Mouse (Mus musculus) skeletal muscle tissue, adult 2 months (tissue): ENCODE data around the gene Tmem30c.

Source experiments
- DNase-seq: peaks from one replicate; pipeline ENCODE4 v3.0.0-alpha.2; 2012; ENCODE audit warnings: low read depth, low spot score

Gene Tmem30c

DNA sequence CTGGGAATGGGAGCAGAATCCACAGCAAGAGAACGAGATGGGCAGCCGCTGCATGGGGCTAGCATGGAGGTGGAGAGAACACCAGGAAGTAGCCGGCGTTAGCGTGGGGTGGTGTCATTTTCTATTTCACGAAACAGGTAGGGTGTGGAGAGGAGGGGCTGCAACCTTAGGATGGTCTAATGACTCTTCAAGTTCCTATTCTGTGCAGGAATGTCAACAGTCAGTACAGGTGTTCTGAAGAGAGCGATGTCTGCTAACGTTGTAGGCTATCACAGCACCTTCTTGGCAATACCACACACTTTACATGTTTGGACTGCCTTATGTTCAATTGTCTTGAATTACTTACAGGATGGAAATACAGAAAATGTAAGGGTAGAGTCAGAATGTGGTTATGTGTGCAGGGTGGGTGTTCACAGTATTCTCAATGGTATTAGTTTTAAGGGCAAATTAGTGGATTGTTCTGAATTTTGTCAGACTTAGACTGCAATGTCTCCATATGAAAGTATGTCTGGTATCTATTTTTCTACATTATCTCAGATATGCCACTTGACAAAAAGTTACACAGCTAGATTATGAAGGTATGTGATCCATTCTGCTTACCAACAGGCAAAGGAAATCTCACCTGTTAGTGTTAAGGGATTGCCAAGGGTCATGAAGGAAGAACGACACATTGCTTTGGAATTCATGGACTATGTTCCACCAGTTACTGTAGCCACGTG lies 2.7 kb upstream of the Tmem30c start:
- DNase-seq: no peak

DNA sequence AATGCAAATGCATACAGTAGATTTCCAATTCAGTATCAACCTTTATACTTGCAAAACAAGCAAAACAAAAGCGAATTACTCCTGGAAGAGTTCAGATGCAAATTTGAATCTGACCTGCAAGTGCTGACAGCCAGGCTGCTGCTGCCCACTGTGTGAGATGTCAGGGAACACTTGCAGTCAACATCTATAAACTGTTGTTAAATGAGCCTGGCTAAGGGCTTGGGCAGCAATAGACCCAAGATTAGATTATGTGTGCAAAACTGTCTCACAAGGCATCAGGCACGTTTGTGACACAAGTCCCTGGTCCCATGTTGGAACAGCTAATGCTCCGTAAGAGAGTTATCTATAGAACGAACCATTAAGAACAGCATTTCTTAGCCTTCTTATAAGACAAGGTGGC lies 369 bp downstream of the Tmem30c start:
- no peak for DNase-seq

DNA sequence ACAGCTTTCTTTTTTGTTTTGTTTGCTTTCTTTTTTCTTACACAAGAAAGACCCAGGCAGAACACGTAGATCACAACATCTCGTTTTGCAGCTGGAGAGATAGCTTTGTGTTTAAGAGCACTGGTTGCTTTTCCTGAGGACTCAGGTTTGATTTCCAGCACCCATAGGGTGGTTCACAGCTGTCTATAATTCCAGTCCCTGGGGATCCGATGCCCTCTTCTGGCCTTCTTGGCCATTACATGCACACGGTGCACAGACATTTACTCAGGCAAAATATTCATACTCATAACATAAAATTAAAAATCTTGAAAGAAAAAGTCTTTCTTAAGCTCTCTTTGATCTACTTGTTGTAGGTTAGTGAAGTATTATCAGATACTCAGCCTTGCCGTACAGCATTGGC lies 969 bp downstream of the Tmem30c start:
- DNase-seq: no peak

DNA sequence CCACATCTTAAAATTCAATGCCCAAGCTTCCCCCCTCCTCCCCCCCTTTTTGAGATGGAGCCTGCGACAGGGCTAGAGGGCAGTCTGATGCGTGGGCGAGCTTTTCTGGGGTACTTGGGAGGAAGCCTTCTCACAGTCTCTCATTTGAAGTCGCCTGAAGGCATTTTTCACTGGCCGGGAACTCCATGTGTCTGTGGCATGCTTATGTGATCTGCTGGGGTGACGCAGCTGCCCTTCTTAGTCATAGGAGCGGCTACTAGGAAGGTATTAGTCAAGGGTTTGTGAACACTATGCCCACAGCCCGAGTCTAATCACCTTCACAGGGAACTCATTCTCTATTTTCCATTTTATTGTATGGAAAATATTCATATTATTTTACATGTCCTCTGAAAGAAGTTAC lies 11.2 kb downstream of the Tmem30c start:
- no peak for DNase-seq

DNA sequence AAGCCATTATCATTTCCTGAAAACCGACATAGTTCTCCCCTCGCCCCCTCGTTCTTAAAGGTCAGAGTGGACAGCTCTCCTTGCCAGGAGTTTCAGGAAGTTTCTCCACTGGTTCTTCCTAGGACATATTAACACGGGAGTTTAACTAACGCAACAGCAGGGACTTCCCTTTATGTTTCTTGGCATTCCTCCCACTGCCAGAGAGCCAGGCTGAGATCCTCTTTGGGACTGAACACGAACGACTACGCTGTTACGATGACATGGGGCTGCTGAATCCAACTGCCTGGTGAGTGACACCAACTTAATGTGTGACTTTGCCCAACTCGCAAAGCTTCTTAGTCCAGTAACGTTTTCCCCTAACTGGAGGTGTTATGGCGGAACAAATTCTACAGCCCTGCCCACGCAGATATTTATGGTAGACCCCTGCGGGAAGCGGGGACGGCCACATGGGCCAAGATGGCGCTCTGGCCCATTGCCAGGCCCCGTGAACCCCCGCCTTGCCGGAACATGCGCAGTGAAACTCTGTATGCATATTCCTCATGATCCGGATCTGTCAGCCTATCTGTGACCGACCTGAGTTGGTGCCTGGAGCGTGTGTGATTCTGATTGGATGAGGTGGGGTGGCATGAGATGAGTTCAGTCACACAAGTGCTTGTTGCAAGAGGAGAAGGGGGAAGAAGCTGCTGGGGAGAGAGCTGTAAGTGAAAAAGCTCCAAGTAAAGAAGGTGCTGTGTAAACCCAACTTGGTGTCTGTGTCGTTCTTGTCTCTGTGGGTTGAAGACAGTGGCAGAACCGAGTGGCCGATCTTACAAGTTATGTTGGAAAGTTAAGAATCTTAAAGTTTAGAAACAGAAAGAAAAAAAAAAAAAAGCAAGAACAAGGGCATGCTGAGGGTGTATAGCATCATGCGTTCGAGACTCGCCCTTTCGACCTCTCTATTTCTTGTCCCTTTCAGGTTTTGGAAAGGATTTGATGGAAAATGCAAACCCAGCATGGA lies 12.1 kb downstream of the Tmem30c start:
- DNase-seq: no peak

DNA sequence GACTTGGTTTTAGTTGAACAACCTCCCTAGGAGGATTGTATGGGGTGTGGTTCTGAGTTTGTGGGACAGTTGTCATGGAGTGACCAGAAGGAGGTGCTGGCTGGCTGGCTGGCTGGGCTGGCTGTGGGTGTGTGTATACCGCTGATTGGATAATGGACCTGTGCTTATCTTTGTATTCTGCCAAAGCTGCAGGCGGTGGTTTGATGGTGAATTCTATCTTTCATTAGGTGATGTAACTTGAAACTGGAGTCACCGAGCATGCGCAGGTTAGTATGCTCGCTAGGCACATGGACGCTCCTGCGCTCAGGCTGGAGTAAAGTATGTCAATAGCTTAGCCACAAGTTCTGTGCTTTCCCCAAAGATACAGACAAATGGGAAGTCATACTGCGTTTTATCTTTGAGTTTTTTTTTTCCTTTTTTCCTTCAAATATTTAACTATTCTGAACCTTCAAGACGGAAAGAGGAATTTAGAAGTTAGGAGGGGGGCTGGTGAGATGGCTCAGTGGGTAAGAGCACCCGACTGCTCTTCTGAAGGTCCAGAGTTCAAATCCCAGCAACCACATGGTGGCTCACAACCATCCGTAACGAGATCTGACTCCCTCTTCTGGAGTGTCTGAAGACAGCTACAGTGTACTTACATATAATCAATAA lies 13.6 kb downstream of the Tmem30c start:
- DNase-seq: no peak

DNA sequence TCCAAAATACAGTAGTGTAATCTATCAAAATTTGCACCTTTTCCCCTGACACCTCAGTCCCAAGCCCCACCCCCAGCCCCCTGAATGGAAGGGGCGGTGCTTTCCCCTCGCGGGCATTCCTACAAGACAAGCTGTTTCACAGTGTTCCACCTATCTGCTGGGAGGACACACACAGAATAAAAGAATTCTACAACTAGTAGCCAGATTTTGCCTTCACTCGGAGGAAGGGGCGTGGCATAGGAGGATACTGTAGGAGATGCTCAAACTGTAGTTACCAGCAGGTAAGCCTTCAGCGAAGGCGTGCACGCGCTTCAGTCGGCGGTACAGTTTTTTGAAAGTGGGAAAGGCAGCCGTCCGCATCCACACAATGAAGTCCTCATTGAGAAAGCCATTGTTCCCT lies 22.9 kb downstream of the Tmem30c start:
- DNase-seq: no peak

DNA sequence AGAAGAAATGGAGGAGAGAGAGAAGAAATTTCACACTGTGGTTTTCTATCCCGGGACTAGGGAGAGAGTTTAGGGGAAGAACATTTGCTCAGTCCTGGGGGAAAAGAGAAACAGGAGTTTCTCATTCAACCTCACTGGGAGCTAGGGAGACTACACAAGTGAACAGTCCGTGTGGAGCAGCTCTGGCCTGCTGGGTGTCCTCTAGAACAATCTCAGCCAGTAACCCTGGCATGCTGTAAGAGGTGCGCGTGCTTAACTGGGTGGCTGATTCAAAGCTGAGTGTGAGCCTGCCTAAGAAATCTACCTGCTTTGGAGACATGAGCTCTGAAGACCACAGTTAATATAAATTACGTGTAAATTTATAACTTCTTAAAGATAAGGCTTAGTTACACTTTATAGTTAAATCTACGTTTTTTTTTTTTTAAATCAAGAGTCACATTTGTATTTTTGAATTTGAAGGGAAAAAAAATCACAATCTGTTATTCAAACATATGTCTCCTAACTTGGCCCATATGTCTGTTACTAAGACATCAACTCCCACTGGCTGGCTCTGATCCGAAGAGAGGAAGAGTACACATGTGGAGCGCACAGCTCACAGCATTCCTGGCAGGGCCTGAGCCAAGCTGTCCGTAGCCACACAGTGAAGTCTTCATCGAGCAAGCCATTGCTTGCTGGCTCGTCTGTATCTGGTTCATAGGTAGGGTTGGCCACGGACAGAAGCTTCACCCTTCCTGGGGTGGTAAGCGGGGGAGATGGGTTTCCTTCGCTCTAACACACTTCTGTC lies 24.4 kb downstream of the Tmem30c start:
- DNase-seq: no peak

DNA sequence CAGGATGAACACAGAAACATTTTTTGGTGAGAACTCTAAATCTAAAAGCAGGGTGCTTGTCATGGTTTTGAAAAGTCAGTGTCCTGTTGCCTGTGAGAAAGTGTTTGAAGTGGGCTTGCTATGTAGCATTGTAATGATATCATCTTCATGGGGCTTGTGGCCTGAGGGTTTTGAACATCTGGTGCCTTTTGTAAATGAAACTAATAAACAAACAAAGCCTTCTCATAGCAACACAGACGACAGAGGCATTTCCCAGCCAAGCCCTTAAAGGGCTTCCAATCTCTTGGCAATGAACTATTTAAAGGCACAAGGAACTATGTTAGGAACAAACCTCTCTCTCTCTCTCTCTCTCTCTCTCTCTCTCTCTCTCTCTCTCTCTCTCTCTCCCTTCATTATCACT lies 25.6 kb downstream of the Tmem30c start:
- DNase-seq: peak; percentile 79

DNA sequence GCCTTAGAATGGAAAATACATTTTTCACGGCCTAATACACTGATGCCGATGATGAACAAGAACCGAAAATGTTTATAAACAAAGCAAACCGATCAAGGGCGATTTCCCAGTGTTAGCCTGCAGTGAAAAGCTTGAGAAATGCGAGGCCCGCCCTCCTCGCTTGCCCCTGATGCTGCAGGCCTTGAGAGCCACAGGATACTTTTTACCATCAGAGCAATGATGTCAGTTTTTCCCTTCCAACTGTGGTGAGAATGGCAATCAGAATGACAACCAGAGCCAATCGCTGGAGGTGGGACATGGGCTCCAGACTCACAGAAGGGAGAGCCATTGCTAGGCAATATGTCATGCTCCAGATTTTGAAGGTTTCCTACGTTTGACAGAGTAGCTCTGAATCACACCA lies 32.5 kb downstream of the Tmem30c start:
- no peak for DNase-seq

DNA sequence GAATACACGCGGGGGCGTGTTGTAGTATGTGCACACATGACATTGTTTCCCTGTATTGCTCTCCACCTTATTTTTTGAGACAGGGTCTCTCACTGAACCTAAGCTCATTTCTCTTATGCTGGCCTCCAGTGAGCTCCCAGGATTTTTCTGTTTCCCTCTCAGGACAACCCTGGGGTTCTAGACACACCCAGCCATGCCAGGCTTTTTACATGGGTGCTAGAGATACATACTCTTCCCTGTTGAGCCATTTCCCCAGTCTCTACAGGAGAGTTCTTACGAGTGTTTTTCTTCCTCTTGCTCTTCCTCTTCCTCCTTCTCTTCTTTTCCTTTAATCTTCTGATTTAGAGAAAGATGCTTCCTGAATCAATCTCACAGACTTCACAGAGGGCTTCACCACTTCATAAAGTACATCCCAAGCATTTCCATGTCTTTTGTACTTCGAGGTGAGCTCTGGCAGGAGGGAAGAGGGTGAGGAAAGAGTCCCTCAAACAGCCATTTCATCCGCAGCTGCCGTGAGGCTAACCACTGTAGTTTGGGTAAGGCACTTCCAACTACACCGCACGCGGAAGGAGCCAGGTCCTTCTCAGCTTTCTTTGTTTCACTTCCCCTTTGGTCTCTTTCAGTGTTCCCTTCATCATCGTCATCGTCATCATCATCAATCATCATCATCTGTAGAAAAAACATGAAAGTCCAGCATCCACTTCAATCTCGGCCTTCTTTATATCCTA lies 33.1 kb downstream of the Tmem30c start:
- no peak for DNase-seq

DNA sequence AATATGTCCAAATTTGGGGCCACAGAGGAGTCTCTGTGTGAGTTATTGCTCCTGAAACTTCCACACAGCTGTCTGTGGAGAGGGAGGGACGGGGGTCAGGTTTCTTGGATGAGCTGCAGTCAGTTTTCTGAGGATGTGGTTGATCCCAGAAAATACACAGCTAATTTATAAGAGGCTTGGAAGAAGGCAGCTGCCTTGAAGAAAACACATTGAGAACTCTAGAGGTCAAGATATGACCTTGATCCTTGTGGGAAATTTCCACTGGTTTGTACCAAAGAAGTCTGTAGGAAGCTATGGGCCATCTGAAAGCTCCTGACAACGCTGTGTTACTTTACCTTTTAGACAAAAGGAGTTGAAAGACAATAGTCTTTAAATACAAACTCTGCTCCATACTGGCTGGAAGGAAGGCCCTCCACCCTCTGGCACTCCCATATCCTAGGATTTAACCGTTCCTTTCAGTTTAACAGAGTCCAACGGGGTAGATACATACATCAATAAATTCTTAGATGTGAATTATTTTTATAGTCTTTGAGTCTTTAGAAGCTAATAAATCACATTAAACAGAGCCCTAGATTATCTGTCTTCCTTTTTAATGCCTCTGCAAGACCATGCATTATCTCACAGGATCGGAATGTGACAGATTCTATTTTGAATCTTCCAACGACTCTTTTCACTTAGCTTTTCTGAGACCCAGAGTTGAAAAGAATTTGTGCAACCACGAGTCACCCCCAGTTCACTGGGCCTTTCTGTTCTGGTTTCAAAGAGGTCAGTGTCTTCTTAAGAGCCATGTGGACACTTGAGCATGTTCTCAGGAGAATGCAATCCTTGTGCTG lies 40.9 kb downstream of the Tmem30c start:
- peak; percentile 53 for DNase-seq

DNA sequence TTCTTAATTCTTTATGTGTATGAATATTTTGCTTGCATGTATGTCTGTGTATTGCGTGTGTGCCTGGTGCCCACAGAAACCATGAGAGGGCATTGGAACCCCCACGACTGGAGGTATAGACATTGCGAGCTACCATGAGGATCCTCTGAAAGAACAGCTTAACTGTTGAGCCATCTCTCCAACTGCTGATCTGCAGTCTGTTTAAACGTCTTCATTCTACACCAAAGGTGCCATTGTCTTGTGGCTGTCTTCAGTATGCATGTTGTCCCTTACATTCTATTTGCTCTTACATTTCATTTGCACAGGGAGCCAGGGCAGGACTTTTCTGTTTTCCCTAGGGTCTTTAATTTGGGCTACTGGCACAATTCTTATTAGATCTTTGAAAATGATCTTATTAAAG lies 41.7 kb downstream of the Tmem30c start:
- no peak for DNase-seq

DNA sequence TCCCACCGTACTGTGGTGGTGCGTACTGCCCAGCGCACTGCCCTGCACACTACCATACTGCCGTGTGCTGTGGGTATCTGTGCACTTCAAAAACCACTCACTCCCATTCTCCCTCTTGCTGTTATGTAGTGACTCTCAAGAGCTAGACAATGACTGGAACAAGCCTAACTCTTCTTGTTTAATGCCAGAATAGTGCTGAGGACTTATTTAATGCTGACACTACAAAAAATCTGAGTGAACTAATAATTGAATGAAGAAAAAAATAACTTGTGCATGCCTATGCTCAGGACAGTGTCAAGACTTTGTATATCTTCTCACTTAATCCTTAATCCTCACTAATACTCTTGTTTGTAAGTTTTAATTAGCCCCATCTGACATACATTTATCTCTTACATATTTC lies 45.2 kb downstream of the Tmem30c start:
- no peak for DNase-seq

DNA sequence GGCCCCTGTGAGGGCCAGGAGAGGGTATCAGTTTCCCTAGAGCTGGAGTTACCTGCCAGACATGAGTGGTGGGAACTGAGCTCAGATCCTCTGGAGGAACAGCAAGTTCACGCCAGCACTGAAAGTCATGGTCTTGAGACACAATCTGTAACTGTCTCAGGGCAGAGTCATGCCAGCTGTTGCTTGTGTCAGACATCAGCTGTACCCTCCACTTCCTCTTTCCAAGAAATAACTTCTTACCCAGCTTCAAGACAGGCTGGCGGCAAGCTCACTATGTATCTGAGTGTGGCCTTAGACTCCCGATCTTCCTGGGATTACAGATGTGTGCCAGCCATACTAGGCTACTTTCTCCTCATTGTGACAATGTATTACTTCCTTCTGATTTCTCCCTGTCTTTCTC lies 46.1 kb downstream of the Tmem30c start:
- DNase-seq: peak; percentile 57

DNA sequence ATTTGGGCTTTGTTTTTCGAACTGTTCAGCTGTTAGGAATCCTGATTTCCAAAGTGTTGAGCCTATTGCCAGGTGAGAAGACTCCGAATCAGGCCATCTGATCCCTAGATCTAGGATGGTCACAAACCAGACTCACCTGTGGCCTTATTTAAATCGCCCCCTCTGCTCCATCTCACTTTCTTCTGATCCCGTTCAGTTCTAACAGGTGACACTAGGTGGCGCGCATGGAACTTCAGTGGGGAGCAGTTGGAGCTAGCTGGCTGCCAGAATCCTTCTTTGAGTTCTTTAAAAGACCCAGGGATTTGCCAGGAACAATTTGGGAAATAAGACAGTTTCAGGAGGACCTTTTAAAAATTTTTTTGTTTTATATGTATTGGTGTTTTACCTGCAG lies 48.8 kb downstream of the Tmem30c start:
- DNase-seq: peak; percentile 73

DNA sequence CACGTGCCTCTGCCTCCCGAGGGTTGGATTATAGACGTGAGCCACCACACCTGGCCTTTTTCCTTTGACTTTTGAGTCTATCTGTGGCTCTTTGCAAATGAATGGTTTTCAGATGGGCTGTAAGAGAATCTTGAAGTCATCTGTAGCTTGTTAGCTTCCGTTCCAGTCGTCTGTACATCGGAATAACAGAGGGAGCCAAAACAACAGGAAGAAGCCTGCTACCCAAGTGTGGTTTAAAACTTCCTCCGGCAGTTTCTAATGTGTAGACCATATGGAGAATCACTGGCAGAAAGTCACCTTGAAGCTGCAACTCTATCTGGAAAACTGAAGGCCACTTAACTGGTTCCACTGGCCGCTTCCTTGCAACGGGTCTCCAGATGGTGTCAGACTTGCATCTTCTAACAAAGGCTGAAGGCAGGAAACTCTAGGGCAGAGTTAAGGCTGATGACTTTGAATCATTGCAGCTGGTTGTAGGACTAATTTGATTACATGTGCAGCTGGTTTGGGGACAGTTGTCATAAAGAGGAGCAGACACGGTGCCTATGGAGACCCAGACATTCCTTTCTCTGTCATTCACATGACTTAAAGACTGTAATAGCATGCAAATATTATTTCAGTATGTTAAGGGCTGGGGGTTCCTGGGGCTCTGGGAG lies 49.3 kb downstream of the Tmem30c start:
- peak; percentile 26 for DNase-seq

DNA sequence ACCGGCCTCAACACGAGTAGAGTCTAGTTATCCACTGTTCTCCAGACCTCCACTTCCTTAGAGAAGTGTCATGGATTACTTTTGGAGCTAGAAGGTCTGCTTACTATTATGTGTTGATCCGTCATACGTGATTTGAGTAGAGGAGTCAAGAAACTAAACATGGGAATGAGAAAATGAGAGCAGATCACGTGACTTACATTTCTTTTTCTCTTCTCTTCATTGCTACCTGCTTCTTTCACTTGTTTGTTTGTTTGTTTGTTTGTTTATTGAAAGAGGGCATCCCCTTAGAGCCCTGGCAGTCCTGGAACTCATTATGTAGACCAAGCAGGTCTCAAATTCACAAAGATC lies 49.8 kb downstream of the Tmem30c start:
- no peak for DNase-seq

DNA sequence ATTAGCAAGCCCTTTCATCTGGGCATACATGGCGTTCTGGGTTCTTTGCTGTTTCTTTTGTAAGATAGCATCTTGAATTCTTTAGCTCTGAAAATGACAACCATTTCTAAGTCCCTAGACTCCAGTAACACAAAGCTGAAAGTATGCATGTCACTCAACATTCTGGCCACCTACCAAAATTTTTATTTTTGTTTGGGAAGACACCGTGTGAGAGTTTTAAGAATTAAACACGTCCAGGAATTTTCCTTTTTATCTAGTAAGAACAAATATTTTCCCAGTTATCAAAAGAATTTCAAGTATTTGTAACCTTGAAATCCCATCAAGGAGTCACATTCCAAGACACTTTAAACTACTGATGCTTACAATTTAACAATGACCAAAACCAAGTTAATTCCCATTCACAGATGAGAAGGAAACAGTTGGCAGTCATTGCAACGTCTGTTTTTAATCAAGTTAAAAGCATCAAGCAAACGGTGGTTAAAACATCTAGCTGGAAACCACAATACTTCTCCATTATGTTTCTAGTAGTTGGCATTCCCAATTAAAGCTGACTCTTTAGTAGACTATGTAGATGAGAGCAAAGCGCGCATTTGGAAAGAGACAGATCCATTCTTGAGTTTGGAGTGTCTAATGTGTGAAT lies 56.7 kb downstream of the Tmem30c start:
- DNase-seq: no peak
